11 mouse cellular contexts compared by ENCODE assay signal in genomic region chr6:111371581-111372349, GRCm38 (mm10).
DNase-seq lines count a peak whose midpoint lies in the region; ATAC-seq lines count a peak whose summit lies in the region.
"Had no signal": no experiment of that assay in that cellular context is flagged by ENCODE, and none has a peak within 500 bp of the region (broad histone marks: within the 10 kb centered on the region; RNA-seq: fewer than 3 reads in every experiment).

No protein-coding gene starts in this region.

- H3K9me3 ChIP-seq in heart, embryonic 12.5 days (replicated peaks) = no peaks in the 10 kb centered on the region
- no peaks in the 10 kb centered on the region for H3K9me3 ChIP-seq in liver, embryonic 12.5 days (replicated peaks)
- H3K9me3 ChIP-seq: limb, embryonic 15.5 days had no signal

- ATAC-seq in heart, embryonic 12.5 days (ENCODE audit: insufficient number of reproducible peaks, low FRiP score) = no peak
- no peak for ATAC-seq in liver, embryonic 12.5 days
- ATAC-seq in erythroid progenitor cell, adult 5-6 weeks (replicated peaks; ENCODE audit: low FRiP score, poor library complexity, severe bottlenecking) = no peak
- ATAC-seq: intestine, postnatal 0 days had no signal

- WGBS in heart, embryonic 12.5 days = 30% methylated on average over 4 of the region's 4 CpGs
- WGBS in liver, embryonic 12.5 days (ENCODE audit: insufficient replicate concordance) = 26% methylated on average over 4 of the region's 4 CpGs

- no peak overlapping the region for H3K9ac ChIP-seq in heart, embryonic 12.5 days
- no peak overlapping the region for H3K9ac ChIP-seq in liver, embryonic 12.5 days
- H3K9ac ChIP-seq: limb, embryonic 15.5 days had no signal

- H3K4me1 ChIP-seq in heart, embryonic 12.5 days (replicated peaks) = peaks cover 14% of the 10 kb centered on the region
- no peaks in the 10 kb centered on the region for H3K4me1 ChIP-seq in liver, embryonic 12.5 days
- H3K4me1 ChIP-seq: limb, embryonic 15.5 days had no signal

- H3K36me3 ChIP-seq in heart, embryonic 12.5 days = no peaks in the 10 kb centered on the region
- no peaks in the 10 kb centered on the region for H3K36me3 ChIP-seq in liver, embryonic 12.5 days
- H3K36me3 ChIP-seq: limb, embryonic 15.5 days had no signal

- no peaks in the 10 kb centered on the region for H3K27me3 ChIP-seq in heart, embryonic 12.5 days (replicated peaks)
- H3K27me3 ChIP-seq in liver, embryonic 12.5 days (replicated peaks) = no peaks in the 10 kb centered on the region
- H3K27me3 ChIP-seq: CH12.LX; limb, embryonic 15.5 days had no signal

- H3K4me3 ChIP-seq in heart, embryonic 12.5 days = no peak overlapping the region
- H3K4me3 ChIP-seq in liver, embryonic 12.5 days = no peak overlapping the region
- H3K4me3 ChIP-seq: limb, embryonic 15.5 days had no signal

- H3K27ac ChIP-seq in heart, embryonic 12.5 days (ENCODE audit: poor library complexity, severe bottlenecking) = no peak overlapping the region
- H3K27ac ChIP-seq in liver, embryonic 12.5 days = no peak overlapping the region
- H3K27ac ChIP-seq: limb, embryonic 15.5 days had no signal

- DNase-seq in heart, adult 18-20 months = no peak
- DNase-seq in ES-CJ7 (ENCODE audit: low read depth, low spot score) = peak; percentile 39
- peak; percentile 55 for DNase-seq in embryo, embryonic 11 days
- peak; percentile 22 for DNase-seq in mesoderm, embryonic 11.5 days (ENCODE audit: low read depth, low spot score)
- DNase-seq in ovary, postnatal 10 days (ENCODE audit: low spot score) = no peak

- H3K4me2 ChIP-seq in heart, embryonic 12.5 days = 0 out of 2 replicates have a peak overlapping the region, but pooled peaks have one; percentile 35
- no peak overlapping the region for H3K4me2 ChIP-seq in liver, embryonic 12.5 days
- H3K4me2 ChIP-seq: limb, embryonic 15.5 days had no signal

Comparison
In these comparisons a context has a peak if more than half of its experiments do, and no peak if none do; other contexts are left out.
1. DNase-seq: peak in ES-CJ7 (single experiment), embryo, embryonic 11 days (single experiment) and mesoderm, embryonic 11.5 days (single experiment); none in heart, adult 18-20 months (0 of 2) and ovary, postnatal 10 days (single experiment).